ENCODE assay signal across 12 mouse cellular contexts in genomic region chr2:91959544-91960410, GRCm38 (mm10). TPM values are rescaled to one million over a fixed set of nuclear protein-coding genes. Genes with fewer than 3 reads are reported as not detected.
DNase-seq lines count a peak whose midpoint lies in the region; ATAC-seq and TF ChIP-seq lines count a peak whose summit lies in the region.
"Had no signal": no experiment of that assay in that cellular context is flagged by ENCODE, and none has a peak within 500 bp of the region (broad histone marks: within the 10 kb centered on the region; RNA-seq: fewer than 3 reads in every experiment).

No protein-coding gene starts in this region.

- no peak for TF ChIP-seq CTCF in liver, adult 2 months (IDR thresholded peaks at IDR 0.05; ENCODE audit: low read depth, low read length)

- ATAC-seq in heart, embryonic 12.5 days (ENCODE audit: insufficient number of reproducible peaks, low FRiP score), result no peak
- no peak for ATAC-seq in liver, embryonic 16.5 days (ENCODE audit: low read depth)
- no peak for ATAC-seq in inflammation-experienced regulatory T-cells, adult 6 months

- H3K9ac ChIP-seq in heart, embryonic 12.5 days, result peak overlapping the region; percentile 41; the same call in 1 of the 2 replicates
- H3K9ac ChIP-seq in liver, adult 2 months (ENCODE audit: low read depth, low read length), result no peak overlapping the region
- H3K9ac ChIP-seq in liver, embryonic 16.5 days (ENCODE audit: low read depth, low read length), result 0 out of 2 replicates have a peak overlapping the region, but pooled peaks have one; percentile 2

- H3K4me1 ChIP-seq in heart, embryonic 12.5 days (replicated peaks), result peaks cover 88% of the 10 kb centered on the region
- H3K4me1 ChIP-seq in liver, adult 2 months (ENCODE audit: control insufficient read depth, insufficient read depth, low read length), result peaks cover 37% of the 10 kb centered on the region
- peaks cover 71% of the 10 kb centered on the region for H3K4me1 ChIP-seq in liver, embryonic 16.5 days (ENCODE audit: control insufficient read depth, low read depth, low read length)

- 0 out of 2 replicates have a peak, but pooled peaks cover 3% of the 10 kb centered on the region for H3K36me3 ChIP-seq in heart, embryonic 12.5 days
- H3K36me3 ChIP-seq in liver, adult 2 months (ENCODE audit: control insufficient read depth, insufficient read depth, low read length), result no peaks in the 10 kb centered on the region
- H3K36me3 ChIP-seq in liver, embryonic 16.5 days (ENCODE audit: control insufficient read depth, insufficient read depth), result no peaks in the 10 kb centered on the region

- WGBS in heart, embryonic 12.5 days, result 78% methylated on average over 11 of the region's 11 CpGs
- 53% methylated on average over 11 of the region's 11 CpGs for WGBS in liver, adult 2 months
- WGBS in liver, embryonic 16.5 days (ENCODE audit: insufficient replicate concordance), result 69% methylated on average over 11 of the region's 11 CpGs

- no peak for DNase-seq in heart, adult 18-20 months
- DNase-seq in liver, adult 2 months (ENCODE audit: extremely low read depth, low read depth, low spot score), result peak; percentile 35
- no peak for DNase-seq in liver
- peak; percentile 91 for DNase-seq in cerebellum, adult 9-10 months
- DNase-seq in layer of hippocampus, adult 9-11 months, result no peak

- no peak for TF ChIP-seq POLR2A in liver, adult 2 months (IDR thresholded peaks at IDR 0.05; ENCODE audit: extremely low read depth, insufficient read depth, low read length)

- H3K27me3 ChIP-seq in heart, embryonic 12.5 days (replicated peaks), result no peaks in the 10 kb centered on the region
- H3K27me3 ChIP-seq in liver, adult 2 months (ENCODE audit: control insufficient read depth, insufficient read depth, low read length), result no peaks in the 10 kb centered on the region
- 0 out of 2 replicates have a peak, but pooled peaks cover 1% of the 10 kb centered on the region for H3K27me3 ChIP-seq in liver, embryonic 16.5 days (ENCODE audit: control insufficient read depth, insufficient read depth, low read depth, low read length)
- H3K27me3 ChIP-seq: CH12.LX had no signal

- no peak overlapping the region for H3K4me3 ChIP-seq in heart, embryonic 12.5 days
- H3K4me3 ChIP-seq in liver, adult 2 months (ENCODE audit: insufficient read depth, low read depth, low read length), result no peak overlapping the region
- no peak overlapping the region for H3K4me3 ChIP-seq in liver, embryonic 16.5 days (ENCODE audit: low read depth, low read length)
- H3K4me3 ChIP-seq: erythroblast, embryonic 14.5 days had no signal

- peak overlapping the region; percentile 34; the same call in 1 of the 2 replicates for H3K27ac ChIP-seq in heart, embryonic 12.5 days (ENCODE audit: poor library complexity, severe bottlenecking)
- H3K27ac ChIP-seq in liver, adult 2 months (replicated peaks; ENCODE audit: insufficient read depth, low read depth, low read length), result no peak overlapping the region
- H3K27ac ChIP-seq in liver, embryonic 16.5 days (ENCODE audit: low read length), result no peak overlapping the region
- H3K27ac ChIP-seq: macrophage had no signal

- H3K4me2 ChIP-seq in heart, embryonic 12.5 days, result no peak overlapping the region
- no peak overlapping the region for H3K4me2 ChIP-seq in liver, embryonic 16.5 days (ENCODE audit: low read depth, low read length)

- H3K9me3 ChIP-seq in heart, embryonic 12.5 days (replicated peaks), result no peaks in the 10 kb centered on the region
- H3K9me3 ChIP-seq in liver, embryonic 16.5 days (replicated peaks; ENCODE audit: control insufficient read depth, low read length), result no peaks in the 10 kb centered on the region

- H3K79me2 ChIP-seq in liver, adult 2 months (ENCODE audit: control insufficient read depth, insufficient read depth, low read length), result peaks cover 41% of the 10 kb centered on the region; the same call in 1 of the 2 replicates

RNA-seq across cellular contexts. Expression of gene Gm9821, which starts 14.3 kb away (rescaled TPM):
- 3.2 and 4.0 TPM in 2 replicates for polyA plus RNA-seq in heart, embryonic 12.5 days (2016; fragmentation: Nextera tagmentation; extraction: Ambion mirVana)
- total RNA-seq in heart, adult 18-20 months (2021), result not detected
- not detected in 2 replicates for total RNA-seq in liver, adult 2 months (2014; rRNA removed)
- not detected in 2 replicates for polyA plus RNA-seq in liver, adult 2 months (2012; rRNA removed)
- polyA plus RNA-seq in liver, embryonic 16.5 days (2015; fragmentation: Nextera tagmentation; extraction: Ambion mirVana), result 0.68 and 1.0 TPM in 2 replicates
- 1 to 10 TPM in 1 of 3 experiments, under 1 TPM in 2; 0.78 to 1.8 (median 0.83) TPM for polyA plus RNA-seq in inflammation-experienced regulatory T-cells, adult 6 months (2017; shearing (Covaris generic))
- total RNA-seq: left cerebral cortex, adult 18-20 months had no signal
- polyA plus RNA-seq: erythroblast, embryonic 14.5 days had no signal

RNA-seq across cellular contexts. Expression of gene Dgkz, which starts 15.9 kb away (rescaled TPM):
- polyA plus RNA-seq in heart, embryonic 12.5 days (2016; fragmentation: Nextera tagmentation; extraction: Ambion mirVana), result 43.8 and 48.8 TPM in 2 replicates
- 10 to 100 TPM; 33.8 to 35.9 TPM for total RNA-seq in heart, adult 18-20 months (2021)
- total RNA-seq in liver, adult 2 months (2014; rRNA removed), result 13.2 and 23.6 TPM in 2 replicates
- 43.2 and 59.5 TPM in 2 replicates for polyA plus RNA-seq in liver, adult 2 months (2012; rRNA removed)
- polyA plus RNA-seq in liver, embryonic 16.5 days (2015; fragmentation: Nextera tagmentation; extraction: Ambion mirVana), result 20.2 and 24.1 TPM in 2 replicates
- 100 to 1,000 TPM in 2 of 3 experiments, 10 to 100 TPM in 1; 89.4 to 181 (median 130) TPM for polyA plus RNA-seq in inflammation-experienced regulatory T-cells, adult 6 months (2017; shearing (Covaris generic))

RNA-seq across cellular contexts. Expression of gene Mdk, which starts 27.7 kb away (rescaled TPM):
- 724 and 730 TPM in 2 replicates for polyA plus RNA-seq in heart, embryonic 12.5 days (2016; fragmentation: Nextera tagmentation; extraction: Ambion mirVana)
- 1 to 10 TPM; 2.3 to 2.9 TPM for total RNA-seq in heart, adult 18-20 months (2021)
- total RNA-seq in liver, adult 2 months (2014; rRNA removed), result not detected in 2 replicates
- 0.50 and 0.56 TPM in 2 replicates for polyA plus RNA-seq in liver, adult 2 months (2012; rRNA removed)
- 12.6 and 15.2 TPM in 2 replicates for polyA plus RNA-seq in liver, embryonic 16.5 days (2015; fragmentation: Nextera tagmentation; extraction: Ambion mirVana)
- 1 to 10 TPM; 1.5 to 2.2 (median 1.5) TPM for polyA plus RNA-seq in inflammation-experienced regulatory T-cells, adult 6 months (2017; shearing (Covaris generic))

RNA-seq across cellular contexts. Expression of gene Chrm4, which starts 32.7 kb away (rescaled TPM):
- 0.15 TPM in 1 of 2 replicates, not detected in the other for polyA plus RNA-seq in heart, embryonic 12.5 days (2016; fragmentation: Nextera tagmentation; extraction: Ambion mirVana)
- not detected for total RNA-seq in heart, adult 18-20 months (2021)
- 0.13 TPM in 1 of 2 replicates, not detected in the other for total RNA-seq in liver, adult 2 months (2014; rRNA removed)
- not detected in 2 replicates for polyA plus RNA-seq in liver, adult 2 months (2012; rRNA removed)
- polyA plus RNA-seq in liver, embryonic 16.5 days (2015; fragmentation: Nextera tagmentation; extraction: Ambion mirVana), result 0.06 TPM in 1 of 2 replicates, not detected in the other
- polyA plus RNA-seq in inflammation-experienced regulatory T-cells, adult 6 months (2017; shearing (Covaris generic)), result 1 to 10 TPM in 1 of 3 experiments, under 1 TPM in 1, not detected in 1; 0.23 to 1.9 TPM
- polyA plus RNA-seq: macrophage had no signal

Comparison
In these comparisons a context has a peak if more than half of its experiments do, and no peak if none do; other contexts are left out.
1. DNase-seq: peak in liver, adult 2 months (single experiment) and cerebellum, adult 9-10 months (single experiment); none in heart, adult 18-20 months (0 of 2), liver (single experiment) and layer of hippocampus, adult 9-11 months (single experiment).
2. RNA of gene Mdk, which starts 27.7 kb away (polyA plus RNA-seq): 724 to 730 TPM in heart, embryonic 12.5 days; 12.6 to 15.2 TPM in liver, embryonic 16.5 days, 1.5 to 2.2 TPM in inflammation-experienced regulatory T-cells, adult 6 months and 0.50 to 0.56 TPM in liver, adult 2 months; every median in the first group is over 10 times any median in the second.